Mouse (Mus musculus) stomach, embryonic 16.5 days (tissue): ENCODE data around the gene Zfp518b. TPM values are rescaled to one million over a fixed set of nuclear protein-coding genes. Genes with fewer than 3 reads are reported as not detected.

Experiments used
- ATAC-seq: fragments of 200-750 bp; cut with Nextera tagmentation; 2 replicates; pipeline ENCODE4 v1.8.0; 2017; ENCODE audit warnings: moderate number of reproducible peaks, moderate TSS enrichment; ENCODE audit not compliant: insufficient read depth, low FRiP score
- H3K27ac ChIP-seq: fragments of 300-500 bp; sonication (generic); 2 replicates; pipeline ENCODE4 v1.5.1; 2014; ENCODE audit warnings: low read length
- H3K27me3 ChIP-seq: fragments of 300-500 bp; sonication (generic); 2 replicates; pipeline ENCODE4 v1.6.1; 2014; ENCODE audit warnings: low read length, control low read depth, mixed read lengths; ENCODE audit not compliant: control insufficient read depth, insufficient read depth
- H3K36me3 ChIP-seq: fragments of 300-500 bp; sonication (generic); 2 replicates; pipeline ENCODE4 v1.6.1; 2014; ENCODE audit warnings: low read length; ENCODE audit not compliant: control insufficient read depth, insufficient read depth
- H3K4me1 ChIP-seq: fragments of 300-500 bp; sonication (generic); 2 replicates; pipeline ENCODE4 v1.6.1; 2014; ENCODE audit warnings: low read length, control low read depth, mixed read lengths; ENCODE audit not compliant: control insufficient read depth, insufficient read depth
- H3K4me2 ChIP-seq: fragments of 300-500 bp; sonication (generic); 2 replicates; pipeline ENCODE4 v1.6.1; 2014; ENCODE audit warnings: low read depth, low read length, mixed read lengths
- H3K4me3 ChIP-seq: fragments of 300-500 bp; sonication (generic); replicated peaks from 2 replicates; pipeline ENCODE4 v1.5.1; 2014; ENCODE audit warnings: mild to moderate bottlenecking, low read length
- H3K9ac ChIP-seq: fragments of 300-500 bp; sonication (generic); 2 replicates; pipeline ENCODE4 v1.6.1; 2014; ENCODE audit warnings: low read length
- H3K9me3 ChIP-seq: fragments of 300-500 bp; sonication (generic); replicated peaks from 2 replicates; pipeline ENCODE4 v1.6.1; 2016; ENCODE audit warnings: low read length, control low read depth; ENCODE audit not compliant: control insufficient read depth
- WGBS: fragments of 180-500 bp; shearing (Covaris S2); extraction: QIAGEN DNeasy Blood & Tissue Kit; methylation state at CpG from one replicate; pipeline ENCODE4 v1.1.7; 2014; 5-methylcytosine and 5-hydroxymethylcytosine counted together
- polyA plus RNA-seq: library from polyadenylated mRNA; unstranded; fragments of >200 nt; fragmentation: Nextera tagmentation; extraction: Ambion mirVana; gene quantifications from 2 replicates; pipeline ENCODE4 v1.2.1, GENCODE M21; 2015

The Zfp518b gene
- polyA plus RNA-seq, 1 experiment from 2014 or later: 11.2 TPM

GRCm38 (mm10) chr5:38692859-38693258 is 8.2 kb upstream of the Zfp518b start:
- H3K4me1 ChIP-seq: no peaks in the 10 kb centered on the region
- WGBS: 70% methylated on average over 6 of the region's 6 CpGs
- H3K9ac ChIP-seq: no peak overlapping the region
- no peak for ATAC-seq
- no peak overlapping the region for H3K27ac ChIP-seq
- no peak overlapping the region for H3K4me3 ChIP-seq
- no peak overlapping the region for H3K4me2 ChIP-seq
- H3K9me3 ChIP-seq: no peaks in the 10 kb centered on the region
- H3K36me3 ChIP-seq: no peaks in the 10 kb centered on the region
- H3K27me3 ChIP-seq: no peaks in the 10 kb centered on the region

DNA sequence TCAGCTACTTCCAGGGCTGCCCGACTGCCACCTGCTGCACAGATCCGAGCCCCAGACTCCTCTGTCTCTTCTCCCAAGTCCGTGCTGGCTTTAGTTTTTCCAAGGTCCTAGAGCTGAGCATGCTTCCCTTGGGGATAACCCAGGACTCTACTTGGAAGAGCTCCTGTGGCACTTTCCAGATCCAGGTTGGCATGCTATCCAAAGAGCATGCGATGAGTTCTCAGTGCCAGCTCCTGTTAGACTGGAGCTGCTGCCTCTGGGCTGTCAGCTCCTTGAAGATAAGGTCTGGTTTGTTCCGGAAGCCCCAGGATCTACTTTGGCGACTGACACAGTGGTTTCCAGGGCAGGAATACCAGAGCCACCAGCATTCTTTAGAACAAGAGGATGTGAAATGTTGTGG is 4.6 kb upstream of the Zfp518b start:
- no peaks in the 10 kb centered on the region for H3K9me3 ChIP-seq
- H3K4me2 ChIP-seq: no peak overlapping the region
- no peak overlapping the region for H3K27ac ChIP-seq
- H3K9ac ChIP-seq: no peak overlapping the region
- no peaks in the 10 kb centered on the region for H3K4me1 ChIP-seq
- H3K4me3 ChIP-seq: no peak overlapping the region
- H3K27me3 ChIP-seq: no peaks in the 10 kb centered on the region
- H3K36me3 ChIP-seq: no peaks in the 10 kb centered on the region
- ATAC-seq: no peak
- 83% methylated on average over 6 of the region's 6 CpGs for WGBS

DNA sequence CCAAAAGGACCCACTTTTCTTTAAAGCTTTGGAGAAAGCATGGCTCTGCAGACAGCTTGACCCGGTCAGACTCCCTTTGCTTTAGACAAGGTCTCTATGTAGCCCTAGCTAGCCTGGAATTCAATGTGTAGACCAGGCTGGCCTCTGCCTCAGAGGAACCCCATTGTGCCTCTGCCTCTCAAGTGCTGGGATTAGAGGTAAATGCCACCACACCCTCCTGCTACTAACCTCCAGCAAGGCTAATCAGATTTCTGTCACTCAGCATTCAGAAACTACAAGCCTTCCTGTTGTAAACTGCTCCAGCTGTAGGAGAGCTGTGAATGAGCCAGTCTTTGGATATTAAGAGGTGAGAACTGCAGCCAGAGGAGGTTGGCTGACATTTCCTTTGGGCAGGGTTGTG is 3.1 kb upstream of the Zfp518b start:
- Histone ChIP-seq H3K9me3 (no peaks in the 10 kb centered on the region), H3K36me3 (no peaks in the 10 kb centered on the region), H3K27ac (no peak overlapping the region), H3K4me2 (no peak overlapping the region), H3K4me1 (no peaks in the 10 kb centered on the region; the same call in 1 of the 2 replicates), H3K27me3 (no peaks in the 10 kb centered on the region), H3K4me3 (no peak overlapping the region), H3K9ac (no peak overlapping the region)
- ATAC-seq: no peak
- 71% methylated on average over 1 of the region's 1 CpGs for WGBS

- WGBS: 84% methylated on average over 5 of the region's 5 CpGs
- Histone ChIP-seq H3K27ac (no peak overlapping the region), H3K4me3 (no peak overlapping the region), H3K9ac (no peak overlapping the region), H3K27me3 (no peaks in the 10 kb centered on the region), H3K9me3 (no peaks in the 10 kb centered on the region), H3K4me2 (no peak overlapping the region), H3K36me3 (no peaks in the 10 kb centered on the region), H3K4me1 (no peaks in the 10 kb centered on the region)
- no peak for ATAC-seq
These were observed 25.8 kb downstream of the Zfp518b start for GRCm38 (mm10) chr5:38658836-38659235.

- no peak for ATAC-seq
These were observed 28.4 kb downstream of the Zfp518b start for GRCm38 (mm10) chr5:38656204-38656603.

DNA sequence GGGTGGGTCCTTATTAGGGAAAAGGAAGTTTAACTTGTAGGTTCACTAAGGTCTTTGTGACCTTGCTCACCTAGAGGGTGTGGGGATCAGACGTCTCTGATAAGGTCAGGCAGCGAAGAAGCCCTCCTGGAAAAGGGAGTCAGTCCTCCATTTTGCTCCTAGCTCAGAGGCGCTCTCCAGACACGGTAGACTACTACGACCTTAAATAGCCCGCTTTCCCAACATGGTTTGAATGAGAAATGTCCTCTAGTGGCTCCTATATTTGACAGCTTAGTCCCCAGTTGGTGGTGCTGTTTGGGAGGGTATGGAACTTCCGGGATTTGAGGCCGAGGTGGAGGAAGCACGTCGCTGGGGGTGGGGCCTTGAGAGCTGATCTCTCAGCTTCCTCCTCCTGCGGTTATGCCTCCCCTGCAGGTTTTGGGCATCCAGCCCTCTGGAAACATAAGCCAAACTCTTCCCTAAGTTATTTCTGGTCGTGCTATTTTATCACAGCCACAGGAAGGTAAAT is 29.2 kb downstream of the Zfp518b start:
- Histone ChIP-seq H3K27ac (no peak overlapping the region), H3K4me1 (no peaks in the 10 kb centered on the region), H3K9me3 (no peaks in the 10 kb centered on the region), H3K4me3 (no peak overlapping the region), H3K4me2 (no peak overlapping the region), H3K9ac (no peak overlapping the region), H3K36me3 (no peaks in the 10 kb centered on the region), H3K27me3 (no peaks in the 10 kb centered on the region)
- no peak for ATAC-seq
- 63% methylated on average over 12 of the region's 12 CpGs for WGBS

More at GRCm38 (mm10) chr5:38656204-38656603, 28.4 kb downstream of the Zfp518b start:
- WGBS: 65% methylated on average over 6 of the region's 6 CpGs
- Histone ChIP-seq H3K27ac (no peak overlapping the region), H3K9ac (no peak overlapping the region), H3K36me3 (no peaks in the 10 kb centered on the region), H3K4me2 (no peak overlapping the region), H3K4me3 (no peak overlapping the region), H3K27me3 (no peaks in the 10 kb centered on the region), H3K4me1 (no peaks in the 10 kb centered on the region), H3K9me3 (no peaks in the 10 kb centered on the region)

GRCm38 (mm10) chr5:38654571-38654970 is 30.1 kb downstream of the Zfp518b start:
- Histone ChIP-seq H3K36me3 (no peaks in the 10 kb centered on the region), H3K4me1 (no peaks in the 10 kb centered on the region), H3K4me3 (no peak overlapping the region), H3K27ac (no peak overlapping the region), H3K4me2 (no peak overlapping the region), H3K9ac (no peak overlapping the region), H3K27me3 (no peaks in the 10 kb centered on the region), H3K9me3 (no peaks in the 10 kb centered on the region)
- WGBS: 47% methylated on average over 1 of the region's 1 CpGs
- no peak for ATAC-seq

DNA sequence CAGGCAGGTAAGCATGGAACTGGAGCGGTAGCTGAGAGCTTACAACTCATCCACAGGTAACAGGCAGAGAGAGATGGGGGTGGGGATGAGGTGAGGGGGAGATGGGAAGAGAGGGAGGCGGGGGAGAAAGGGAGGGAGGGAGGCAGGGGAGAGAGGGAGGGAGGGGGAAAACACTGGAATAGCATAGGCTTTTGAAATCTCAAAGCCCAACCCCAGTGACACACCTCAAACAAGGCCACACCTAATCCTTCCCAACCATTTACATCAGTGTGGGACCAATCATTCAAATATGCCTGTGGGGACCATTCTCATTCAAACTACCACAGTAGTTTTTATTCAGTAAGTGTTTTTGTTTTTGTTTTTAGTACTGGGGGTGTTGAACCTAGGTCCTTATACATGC is 31.5 kb downstream of the Zfp518b start:
- Histone ChIP-seq H3K9ac (no peak overlapping the region), H3K36me3 (no peaks in the 10 kb centered on the region), H3K27me3 (no peaks in the 10 kb centered on the region), H3K4me1 (no peaks in the 10 kb centered on the region), H3K4me2 (no peak overlapping the region), H3K27ac (no peak overlapping the region), H3K9me3 (no peaks in the 10 kb centered on the region), H3K4me3 (no peak overlapping the region)
- ATAC-seq: no peak
- WGBS: 73% methylated on average over 1 of the region's 2 CpGs

GRCm38 (mm10) chr5:38651455-38651854 is 33.2 kb downstream of the Zfp518b start:
- no peak overlapping the region for H3K27ac ChIP-seq
- H3K4me3 ChIP-seq: no peak overlapping the region
- WGBS: 53% methylated on average over 5 of the region's 5 CpGs
- no peaks in the 10 kb centered on the region for H3K9me3 ChIP-seq
- no peak overlapping the region for H3K4me2 ChIP-seq
- H3K4me1 ChIP-seq: no peaks in the 10 kb centered on the region
- ATAC-seq: no peak
- H3K27me3 ChIP-seq: no peaks in the 10 kb centered on the region
- H3K9ac ChIP-seq: no peak overlapping the region
- H3K36me3 ChIP-seq: no peaks in the 10 kb centered on the region

GRCm38 (mm10) chr5:38641526-38641925 is 43.1 kb downstream of the Zfp518b start:
- H3K4me2 ChIP-seq: no peak overlapping the region
- no peak overlapping the region for H3K4me3 ChIP-seq
- H3K36me3 ChIP-seq: no peaks in the 10 kb centered on the region
- no peak overlapping the region for H3K27ac ChIP-seq
- no peaks in the 10 kb centered on the region for H3K9me3 ChIP-seq
- H3K9ac ChIP-seq: no peak overlapping the region
- H3K27me3 ChIP-seq: no peaks in the 10 kb centered on the region
- no peak for ATAC-seq
- H3K4me1 ChIP-seq: no peaks in the 10 kb centered on the region
